Mouse (Mus musculus) liver, postnatal 0 days (tissue): ENCODE measurements around the gene Spata31d1b.

ENCODE experiments used
- CTCF ChIP-seq: sonication (generic); IDR thresholded peaks from 2 replicates; pipeline ENCODE4 v1.5.1; 2016; ENCODE audit warnings: antibody characterized with exemption, low read depth
- EP300 ChIP-seq: IDR thresholded peaks from 2 replicates; pipeline ENCODE4 v1.6.1; 2016; ENCODE audit warnings: antibody characterized with exemption, low read depth, mild to moderate bottlenecking

GRCm38 (mm10) chr13:59713710-59714109 is 1.6 kb downstream of the Spata31d1b start:
- TF ChIP-seq CTCF (no peak), EP300 (no peak)
